Mouse (Mus musculus) ovary, adult 18-20 months (tissue): ENCODE results near the gene Bcl2l13.
A peak's percentile ranks its signal among the peaks of the same experiment; 100 is the strongest.
"Not testable (repeated sequence)": the region's sequence is repeated elsewhere in the genome, so short reads cannot be mapped to it uniquely, and the experiment has no call there.

Experiments
- DNase-seq: peaks from one replicate; pipeline ENCODE4 v3.0.0; 2022; ENCODE audit warnings: low spot score, mixed read lengths

Gene Bcl2l13

GRCm38 (mm10) chr6:120901776-120902645, 66.0 kb downstream of the Bcl2l13 start:
- DNase-seq, result no peak

- peak; percentile 52 for DNase-seq
These were observed 67.5 kb downstream of the Bcl2l13 start for GRCm38 (mm10) chr6:120903450-120903912.

- DNase-seq, result no peak
These were observed 67.9 kb downstream of the Bcl2l13 start for GRCm38 (mm10) chr6:120903961-120904360.

- no peak for DNase-seq
These were observed 69.1 kb downstream of the Bcl2l13 start for GRCm38 (mm10) chr6:120905111-120905510.

GRCm38 (mm10) chr6:120906521-120906920, 70.5 kb downstream of the Bcl2l13 start:
- DNase-seq, result no peak

- DNase-seq, result not testable (repeated sequence)
These were observed 72.0 kb downstream of the Bcl2l13 start for GRCm38 (mm10) chr6:120907876-120908597.

- DNase-seq, result no peak
These were observed 73.5 kb downstream of the Bcl2l13 start for GRCm38 (mm10) chr6:120909501-120909900.

- no peak for DNase-seq
These were observed 75.4 kb downstream of the Bcl2l13 start for GRCm38 (mm10) chr6:120911213-120912007.

GRCm38 (mm10) chr6:120912931-120913330, 76.9 kb downstream of the Bcl2l13 start:
- no peak for DNase-seq

- DNase-seq, result no peak
These were observed 77.8 kb downstream of the Bcl2l13 start for GRCm38 (mm10) chr6:120913783-120914182.

GRCm38 (mm10) chr6:120914533-120914910, 78.5 kb downstream of the Bcl2l13 start:
- DNase-seq, result no peak

- DNase-seq, result no peak
These were observed 79.1 kb downstream of the Bcl2l13 start for GRCm38 (mm10) chr6:120914911-120915648.

- no peak for DNase-seq
These were observed 79.6 kb downstream of the Bcl2l13 start for GRCm38 (mm10) chr6:120915649-120915975.

GRCm38 (mm10) chr6:120916074-120916971, 80.3 kb downstream of the Bcl2l13 start, which contains the start of gene Bid:
Bid (minus strand) TSS chr6:120916853.
- peak; percentile 83 for DNase-seq

- DNase-seq, result not testable (repeated sequence)
These were observed 81.2 kb downstream of the Bcl2l13 start for GRCm38 (mm10) chr6:120916972-120917881.

GRCm38 (mm10) chr6:120917975-120918374, 82.0 kb downstream of the Bcl2l13 start:
- no peak for DNase-seq

- DNase-seq, result not testable (repeated sequence)
These were observed 88.8 kb downstream of the Bcl2l13 start for GRCm38 (mm10) chr6:120924791-120925321.

GRCm38 (mm10) chr6:120926880-120927279, 90.9 kb downstream of the Bcl2l13 start:
- no peak for DNase-seq

- peak; percentile 76 for DNase-seq
These were observed 91.8 kb downstream of the Bcl2l13 start for GRCm38 (mm10) chr6:120927765-120928164.
